Mouse (Mus musculus) kidney, adult 10 weeks (tissue): Measurements from ENCODE around the gene Il1rl2. TPM values are rescaled to one million over a fixed set of nuclear protein-coding genes. Genes with fewer than 3 reads are reported as not detected.

Experiments used
- polyA plus RNA-seq: library from polyadenylated mRNA; stranded (reverse); fragments of 350-450 nt; fragmentation: Illumina TruSeq; extraction: RNeasy Lipid Tissue Mini Kit (QIAGEN cat#74804); gene quantifications from one replicate; pipeline ENCODE4 v1.2.3, GENCODE M21; 2014; ENCODE audit warnings: low read depth, low replicate concordance

The Il1rl2 gene
- 1.4 TPM for polyA plus RNA-seq

GRCm38 (mm10) chr1:40324457-40324856 is at the start of gene Il1rl2:
TSS of gene Il1rl2 (plus strand) at chr1:40324610.

Other genes with a start within 250 kb of the Il1rl2 start
- gene Il1r1, start 99.5 kb upstream of the Il1rl2 start, polyA plus RNA-seq: 10.7 TPM
- gene Il1rl1, start 105.0 kb downstream of the Il1rl2 start, polyA plus RNA-seq: 1.0 TPM
- 1.7 TPM for gene Il18r1, start 140.9 kb downstream of the Il1rl2 start, polyA plus RNA-seq
- gene Il18rap, start 190.8 kb downstream of the Il1rl2 start, polyA plus RNA-seq: 0.44 TPM